Mouse (Mus musculus) kidney, adult 2 months (tissue): ENCODE data around the gene Il18rap.

Source experiments
- CTCF ChIP-seq: fragments of 200-500 bp; conservative IDR thresholded peaks from 2 replicates; pipeline ENCODE4 v1.5.1; 2011; ENCODE audit warnings: low read depth, mild to moderate bottlenecking, control low read depth, low read length, moderate library complexity, mixed read lengths; ENCODE audit not compliant: insufficient read depth, insufficient read length
- POLR2A ChIP-seq: fragments of 200-500 bp; IDR thresholded peaks from one replicate; pipeline ENCODE4 v1.6.1; 2011; ENCODE audit warnings: low read depth, low read length, control low read depth

DNA sequence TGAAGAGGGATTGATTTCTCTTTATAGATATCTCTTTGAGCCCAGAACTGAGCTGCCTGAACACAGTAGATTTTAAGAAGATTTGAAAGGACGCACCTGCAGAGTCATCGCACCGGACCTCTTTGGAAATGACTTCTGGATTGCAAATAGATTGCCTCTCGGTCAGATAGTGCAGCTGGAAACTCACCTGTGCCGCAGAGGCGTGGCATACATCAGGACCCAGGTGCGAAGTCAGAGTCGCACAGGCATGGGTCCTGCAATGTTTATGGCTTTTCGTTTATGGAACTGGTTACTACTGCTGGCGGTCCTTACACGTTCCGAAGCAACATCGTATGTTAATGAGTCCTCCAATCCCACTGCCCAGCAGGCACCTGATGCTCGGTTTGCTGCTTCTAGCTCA is 65.1 kb downstream of the Il18rap start:
- TF ChIP-seq POLR2A (no peak), CTCF (no peak)
